In genomic region chr3:122152431-122152830, GRCm38 (mm10) we compare ENCODE assay signal across 12 mouse cellular contexts.
A peak's percentile ranks its signal among the peaks of the same experiment; 100 is the strongest.
DNase-seq lines count a peak whose midpoint lies in the region; ATAC-seq lines count a peak whose summit lies in the region.
"Had no signal": no experiment of that assay in that cellular context is flagged by ENCODE, and none has a peak within 500 bp of the region (broad histone marks: within the 10 kb centered on the region; RNA-seq: fewer than 3 reads in every experiment).

No protein-coding gene starts in this region.

- no peak overlapping the region for H3K4me2 ChIP-seq in heart, embryonic 11.5 days
- no peak overlapping the region for H3K4me2 ChIP-seq in midbrain, embryonic 14.5 days (ENCODE audit: low read length)
- H3K4me2 ChIP-seq: heart, embryonic 12.5 days; limb, embryonic 13.5 days; stomach, embryonic 15.5 days had no signal

- H3K27me3 ChIP-seq in heart, embryonic 11.5 days (ENCODE audit: control insufficient read depth, insufficient read depth, low read length) = no peaks in the 10 kb centered on the region
- no peaks in the 10 kb centered on the region for H3K27me3 ChIP-seq in midbrain, embryonic 14.5 days (ENCODE audit: control insufficient read depth, insufficient read depth, low read length)
- H3K27me3 ChIP-seq in midbrain, embryonic 10.5 days (ENCODE audit: low read depth, poor library complexity, severe bottlenecking) = no peaks in the 10 kb centered on the region
- H3K27me3 ChIP-seq: limb, embryonic 13.5 days; stomach, embryonic 15.5 days had no signal

- WGBS in heart, embryonic 11.5 days (ENCODE audit: insufficient replicate concordance) = 53% methylated on average over 4 of the region's 4 CpGs
- WGBS in midbrain, embryonic 14.5 days = 61% methylated on average over 4 of the region's 4 CpGs
- WGBS in midbrain, embryonic 10.5 days = 70% methylated on average over 4 of the region's 4 CpGs

- no peaks in the 10 kb centered on the region for H3K9me3 ChIP-seq in heart, embryonic 11.5 days (replicated peaks; ENCODE audit: control insufficient read depth, low read length)
- H3K9me3 ChIP-seq in midbrain, embryonic 14.5 days (ENCODE audit: control insufficient read depth, low read length) = no peaks in the 10 kb centered on the region
- no peaks in the 10 kb centered on the region for H3K9me3 ChIP-seq in midbrain, embryonic 10.5 days (replicated peaks)
- H3K9me3 ChIP-seq: limb, embryonic 13.5 days; stomach, embryonic 15.5 days had no signal

- peaks cover 3% of the 10 kb centered on the region; the same call in 1 of the 2 replicates for H3K36me3 ChIP-seq in heart, embryonic 11.5 days (ENCODE audit: control insufficient read depth, insufficient read depth, low read length)
- no peaks in the 10 kb centered on the region for H3K36me3 ChIP-seq in midbrain, embryonic 14.5 days (ENCODE audit: control insufficient read depth, insufficient read depth, low read length)
- H3K36me3 ChIP-seq in midbrain, embryonic 10.5 days = no peaks in the 10 kb centered on the region
- H3K36me3 ChIP-seq: limb, embryonic 13.5 days; stomach, embryonic 15.5 days had no signal

- no peak overlapping the region for H3K4me3 ChIP-seq in heart, embryonic 11.5 days (ENCODE audit: low read depth, low read length)
- no peak overlapping the region for H3K4me3 ChIP-seq in midbrain, embryonic 14.5 days (replicated peaks; ENCODE audit: low read depth, low read length)
- H3K4me3 ChIP-seq in midbrain, embryonic 10.5 days = no peak overlapping the region
- H3K4me3 ChIP-seq: heart, embryonic 12.5 days; limb, embryonic 13.5 days; stomach, embryonic 15.5 days had no signal

- H3K4me1 ChIP-seq in heart, embryonic 11.5 days (ENCODE audit: control insufficient read depth, insufficient read depth, low read length) = peaks cover 4% of the 10 kb centered on the region; the same call in 1 of the 2 replicates
- no peaks in the 10 kb centered on the region for H3K4me1 ChIP-seq in midbrain, embryonic 14.5 days (ENCODE audit: control insufficient read depth, insufficient read depth, low read length)
- no peaks in the 10 kb centered on the region for H3K4me1 ChIP-seq in midbrain, embryonic 10.5 days

- ATAC-seq in heart, embryonic 11.5 days (replicated peaks; ENCODE audit: insufficient number of reproducible peaks, low FRiP score, low TSS enrichment) = no peak
- ATAC-seq in midbrain, embryonic 14.5 days (ENCODE audit: low FRiP score, low TSS enrichment) = no peak
- no peak for ATAC-seq in megakaryocyte progenitor cell, adult 5-6 weeks (replicated peaks; ENCODE audit: poor library complexity)

- no peak overlapping the region for H3K9ac ChIP-seq in heart, embryonic 11.5 days (ENCODE audit: low read depth, low read length)
- no peak overlapping the region for H3K9ac ChIP-seq in midbrain, embryonic 14.5 days (replicated peaks; ENCODE audit: low read length)
- H3K9ac ChIP-seq: heart, embryonic 12.5 days; limb, embryonic 13.5 days; stomach, embryonic 15.5 days had no signal

- DNase-seq in adrenal gland, adult 2 months = peak; percentile 26
- no peak for DNase-seq in adrenal gland, adult 8-10 months
- DNase-seq in heart, postnatal 10 days = peak; percentile 38 to 39
- peak; percentile 35 for DNase-seq in midbrain, embryonic 14.5 days
- no peak for DNase-seq in midbrain, embryonic 10.5 days (ENCODE audit: low spot score)
- DNase-seq in lung, postnatal 25 days (ENCODE audit: low spot score) = peak; percentile 36
- DNase-seq: kidney, postnatal 25 days had no signal

- intact Hi-C loops in heart, postnatal 10 days (cut with DNase I) = no loop called here

- H3K27ac ChIP-seq in heart, embryonic 11.5 days (ENCODE audit: low read depth, low read length) = no peak overlapping the region
- no peak overlapping the region for H3K27ac ChIP-seq in midbrain, embryonic 14.5 days (replicated peaks; ENCODE audit: low read depth, low read length)
- no peak overlapping the region for H3K27ac ChIP-seq in midbrain, embryonic 10.5 days (replicated peaks)
- H3K27ac ChIP-seq: limb, embryonic 13.5 days; stomach, embryonic 15.5 days had no signal

Comparison
In these comparisons a context has a peak if more than half of its experiments do, and no peak if none do; other contexts are left out.
1. DNase-seq: peak in adrenal gland, adult 2 months (single experiment), heart, postnatal 10 days (2 of 2), midbrain, embryonic 14.5 days (single experiment) and lung, postnatal 25 days (single experiment); none in adrenal gland, adult 8-10 months (single experiment) and midbrain, embryonic 10.5 days (single experiment).